Mouse (Mus musculus) adrenal gland, postnatal 14 days (tissue): Measurements from ENCODE around the gene Hps4. TPM values are rescaled to one million over a fixed set of nuclear protein-coding genes. Genes with fewer than 3 reads are reported as not detected.
"Not testable (repeated sequence)": the region's sequence is repeated elsewhere in the genome, so short reads cannot be mapped to it uniquely, and the experiment has no call there.

Experiments
- DNase-seq: peaks from one replicate; pipeline ENCODE4 v3.0.0; 2021; ENCODE audit warnings: mixed read lengths
- total RNA-seq: library from RNA; stranded (reverse); gene quantifications from 2 replicates; pipeline ENCODE4 v1.2.3, GENCODE M21; 2021

The Hps4 gene
- total RNA-seq, 1 experiment from 2014 or later, result 40.5 TPM

GRCm38 (mm10) chr5:112402437-112402836 lies 59.6 kb downstream of the Hps4 start:
- DNase-seq, result no peak

- no peak for DNase-seq
Observed at GRCm38 (mm10) chr5:112406017-112406416, 63.1 kb downstream of the Hps4 start.

- no peak for DNase-seq
Observed at GRCm38 (mm10) chr5:112409274-112409673, 66.4 kb downstream of the Hps4 start.

- no peak for DNase-seq
Observed at GRCm38 (mm10) chr5:112411072-112411471, 68.2 kb downstream of the Hps4 start.

GRCm38 (mm10) chr5:112411514-112412335 lies 68.8 kb downstream of the Hps4 start:
- DNase-seq, result peak; percentile 24

GRCm38 (mm10) chr5:112412781-112413180 lies 69.9 kb downstream of the Hps4 start:
- not testable (repeated sequence) for DNase-seq

GRCm38 (mm10) chr5:112416673-112417072 lies 73.8 kb downstream of the Hps4 start:
- DNase-seq, result no peak

GRCm38 (mm10) chr5:112418023-112418422 lies 75.1 kb downstream of the Hps4 start:
- no peak for DNase-seq

GRCm38 (mm10) chr5:112419535-112419934 lies 76.7 kb downstream of the Hps4 start:
- peak; percentile 29 for DNase-seq

GRCm38 (mm10) chr5:112426635-112427034 lies 83.8 kb downstream of the Hps4 start:
- DNase-seq, result no peak

- peak; percentile 85 for DNase-seq
Observed at GRCm38 (mm10) chr5:112427283-112427682, 84.4 kb downstream of the Hps4 start.

Other genes with a start within 250 kb of the Hps4 start
- gene Cryba4, start 90.6 kb upstream of the Hps4 start, total RNA-seq, result 16.2 and 28.2 TPM in 2 replicates
- gene Crybb1, start 87.3 kb upstream of the Hps4 start, total RNA-seq, result 1.8 and 1.9 TPM in 2 replicates
- gene Tpst2, start 66.4 kb upstream of the Hps4 start, total RNA-seq, result 161 and 186 TPM in 2 replicates
- gene Tfip11, start 16.7 kb upstream of the Hps4 start, total RNA-seq, result 33.0 and 35.2 TPM in 2 replicates
- 23.7 and 41.2 TPM in 2 replicates for gene Srrd, start within 50 bp of the Hps4 start, total RNA-seq
- gene Gm6583, start 12.9 kb downstream of the Hps4 start, total RNA-seq, result not detected in 2 replicates
- 1.3 and 4.4 TPM in 2 replicates for gene Asphd2, start 51.8 kb downstream of the Hps4 start, total RNA-seq
- not detected in 2 replicates for gene Gm6588, start 106.3 kb downstream of the Hps4 start, total RNA-seq
- 4.3 and 4.4 TPM in 2 replicates for gene Sez6l, start 234.1 kb downstream of the Hps4 start, total RNA-seq